Mouse (Mus musculus): ENCODE results near the gene Usp18. TPM values are rescaled to one million over a fixed set of nuclear protein-coding genes. Genes with fewer than 3 reads are reported as not detected.

The Usp18 gene
- polyA plus RNA-seq (2016; fragmentation: Nextera tagmentation; extraction: Ambion mirVana), result 1.9 TPM in 2 replicates

- peak within 1 kb of the TSS; percentile 60 for H3K9ac ChIP-seq (replicated peaks)
- no peak within 1 kb of the TSS for H3K27ac ChIP-seq (replicated peaks)
- peak within 1 kb of the TSS; percentile 55 for H3K4me2 ChIP-seq (replicated peaks)
- no peaks in the 10 kb centered on the region for H3K36me3 ChIP-seq
- 11% methylated on average over 35 of the region's 35 CpGs for WGBS
- ATAC-seq (ENCODE audit: low FRiP score, low read depth), result peak; percentile 94
- H3K4me3 ChIP-seq, result peak within 1 kb of the TSS; percentile 53
- H3K9me3 ChIP-seq, result no peaks in the 10 kb centered on the region
- peaks cover 29% of the 10 kb centered on the region for H3K27me3 ChIP-seq
- no peaks in the 10 kb centered on the region for H3K4me1 ChIP-seq
Measured at GRCm38 (mm10) chr6:121245127-121246036, at the start of gene Usp18. TSS of gene Usp18 (plus strand) at chr6:121245906.

GRCm38 (mm10) chr6:121197807-121198365 is 47.8 kb upstream of the Usp18 start:
- Histone ChIP-seq H3K9ac (replicated peaks) (no peak overlapping the region), H3K27me3 (no peaks in the 10 kb centered on the region), H3K4me1 (peaks cover 6% of the 10 kb centered on the region; the same call in 1 of the 2 replicates), H3K4me2 (replicated peaks) (no peak overlapping the region), H3K9me3 (no peaks in the 10 kb centered on the region), H3K36me3 (peaks cover 17% of the 10 kb centered on the region; the same call in 1 of the 2 replicates), H3K27ac (replicated peaks) (no peak overlapping the region), H3K4me3 (no peak overlapping the region)
- no peak for ATAC-seq (ENCODE audit: low FRiP score, low read depth)
- WGBS, result 72% methylated on average over 9 of the region's 9 CpGs

- Histone ChIP-seq H3K27me3 (no peaks in the 10 kb centered on the region), H3K4me1 (no peaks in the 10 kb centered on the region), H3K4me3 (no peak overlapping the region), H3K4me2 (replicated peaks) (no peak overlapping the region), H3K9ac (replicated peaks) (no peak overlapping the region), H3K36me3 (0 out of 2 replicates have a peak, but pooled peaks cover 8% of the 10 kb centered on the region), H3K27ac (replicated peaks) (no peak overlapping the region), H3K9me3 (no peaks in the 10 kb centered on the region)
- WGBS, result 96% methylated on average over 3 of the region's 4 CpGs
- no peak for ATAC-seq (ENCODE audit: low FRiP score, low read depth)
Measured at GRCm38 (mm10) chr6:121200458-121200857, 45.2 kb upstream of the Usp18 start.

- ATAC-seq (ENCODE audit: low FRiP score, low read depth), result no peak
- WGBS, result 74% methylated on average over 5 of the region's 5 CpGs
- H3K27ac ChIP-seq (replicated peaks), result no peak overlapping the region
Measured at GRCm38 (mm10) chr6:121202026-121202425, 43.7 kb upstream of the Usp18 start.

GRCm38 (mm10) chr6:121206481-121206880 is 39.2 kb upstream of the Usp18 start:
- ATAC-seq (ENCODE audit: low FRiP score, low read depth), result no peak
- Histone ChIP-seq H3K4me1 (peaks cover 9% of the 10 kb centered on the region), H3K36me3 (no peaks in the 10 kb centered on the region), H3K4me2 (replicated peaks) (no peak overlapping the region), H3K27ac (replicated peaks) (no peak overlapping the region), H3K9ac (replicated peaks) (no peak overlapping the region), H3K4me3 (no peak overlapping the region), H3K9me3 (0 out of 2 replicates have a peak, but pooled peaks cover 2% of the 10 kb centered on the region), H3K27me3 (peaks cover 24% of the 10 kb centered on the region)
- WGBS, result 86% methylated on average over 5 of the region's 5 CpGs

More at GRCm38 (mm10) chr6:121202026-121202425, 43.7 kb upstream of the Usp18 start:
- Histone ChIP-seq H3K36me3 (0 out of 2 replicates have a peak, but pooled peaks cover 2% of the 10 kb centered on the region), H3K4me2 (replicated peaks) (no peak overlapping the region), H3K27me3 (no peaks in the 10 kb centered on the region), H3K9me3 (no peaks in the 10 kb centered on the region), H3K4me1 (no peaks in the 10 kb centered on the region), H3K9ac (replicated peaks) (no peak overlapping the region), H3K4me3 (no peak overlapping the region)

GRCm38 (mm10) chr6:121209584-121209983 is 36.1 kb upstream of the Usp18 start:
- no peak for ATAC-seq (ENCODE audit: low FRiP score, low read depth)
- WGBS, result 86% methylated on average over 2 of the region's 2 CpGs
- Histone ChIP-seq H3K27ac (replicated peaks) (no peak overlapping the region), H3K27me3 (peaks cover 39% of the 10 kb centered on the region), H3K4me1 (peaks cover 11% of the 10 kb centered on the region), H3K9ac (replicated peaks) (no peak overlapping the region), H3K4me3 (no peak overlapping the region), H3K36me3 (no peaks in the 10 kb centered on the region), H3K4me2 (replicated peaks) (no peak overlapping the region), H3K9me3 (0 out of 2 replicates have a peak, but pooled peaks cover 2% of the 10 kb centered on the region)

- ATAC-seq (ENCODE audit: low FRiP score, low read depth), result peak; percentile 79
- Histone ChIP-seq H3K27ac (replicated peaks) (no peak within 1 kb of the TSS), H3K4me2 (replicated peaks) (peak within 1 kb of the TSS; percentile 60), H3K36me3 (no peaks in the 10 kb centered on the region), H3K9ac (replicated peaks) (peak within 1 kb of the TSS; percentile 4), H3K4me3 (peak within 1 kb of the TSS; percentile 40), H3K4me1 (peaks cover 11% of the 10 kb centered on the region), H3K27me3 (peaks cover 39% of the 10 kb centered on the region), H3K9me3 (0 out of 2 replicates have a peak, but pooled peaks cover 2% of the 10 kb centered on the region)
- WGBS, result 5% methylated on average over 30 of the region's 30 CpGs
Measured at GRCm38 (mm10) chr6:121210149-121210925, 35.4 kb upstream of the Usp18 start, which contains the start of gene Tuba8. TSS of gene Tuba8 (plus strand) at chr6:121210696.

- ATAC-seq (ENCODE audit: low FRiP score, low read depth), result peak; percentile 24; the same call in 1 of the 2 replicates
- WGBS, result 2% methylated on average over 12 of the region's 12 CpGs
- Histone ChIP-seq H3K27ac (replicated peaks) (no peak overlapping the region), H3K36me3 (no peaks in the 10 kb centered on the region), H3K4me3 (peak overlapping the region; percentile 40), H3K4me2 (replicated peaks) (peak overlapping the region; percentile 60), H3K27me3 (peaks cover 39% of the 10 kb centered on the region), H3K4me1 (peaks cover 11% of the 10 kb centered on the region), H3K9ac (replicated peaks) (peak overlapping the region; percentile 4), H3K9me3 (0 out of 2 replicates have a peak, but pooled peaks cover 2% of the 10 kb centered on the region)
Measured at GRCm38 (mm10) chr6:121210926-121211289, 34.8 kb upstream of the Usp18 start.

GRCm38 (mm10) chr6:121211743-121212142 is 34.0 kb upstream of the Usp18 start:
- Histone ChIP-seq H3K36me3 (no peaks in the 10 kb centered on the region), H3K4me1 (peaks cover 11% of the 10 kb centered on the region), H3K4me2 (replicated peaks) (peak overlapping the region; percentile 60), H3K9ac (replicated peaks) (no peak overlapping the region), H3K9me3 (0 out of 2 replicates have a peak, but pooled peaks cover 2% of the 10 kb centered on the region), H3K27ac (replicated peaks) (no peak overlapping the region), H3K27me3 (peaks cover 39% of the 10 kb centered on the region), H3K4me3 (peak overlapping the region; percentile 40; the same call in 1 of the 2 replicates)
- ATAC-seq (ENCODE audit: low FRiP score, low read depth), result no peak
- WGBS, result 12% methylated on average over 5 of the region's 5 CpGs

- Histone ChIP-seq H3K27me3 (peaks cover 39% of the 10 kb centered on the region), H3K27ac (replicated peaks) (no peak overlapping the region), H3K9ac (replicated peaks) (no peak overlapping the region), H3K36me3 (no peaks in the 10 kb centered on the region), H3K9me3 (0 out of 2 replicates have a peak, but pooled peaks cover 1% of the 10 kb centered on the region), H3K4me1 (peaks cover 11% of the 10 kb centered on the region), H3K4me2 (replicated peaks) (no peak overlapping the region), H3K4me3 (no peak overlapping the region)
- 75% methylated on average over 4 of the region's 4 CpGs for WGBS
- ATAC-seq (ENCODE audit: low FRiP score, low read depth), result no peak
Measured at GRCm38 (mm10) chr6:121212988-121213387, 32.7 kb upstream of the Usp18 start.

GRCm38 (mm10) chr6:121214221-121214620 is 31.5 kb upstream of the Usp18 start:
- Histone ChIP-seq H3K4me3 (no peak overlapping the region), H3K9ac (replicated peaks) (no peak overlapping the region), H3K4me1 (peaks cover 11% of the 10 kb centered on the region), H3K36me3 (no peaks in the 10 kb centered on the region), H3K27ac (replicated peaks) (no peak overlapping the region), H3K4me2 (replicated peaks) (no peak overlapping the region), H3K27me3 (peaks cover 36% of the 10 kb centered on the region), H3K9me3 (no peaks in the 10 kb centered on the region)
- 92% methylated on average over 5 of the region's 5 CpGs for WGBS
- no peak for ATAC-seq (ENCODE audit: low FRiP score, low read depth)
